Mouse (Mus musculus): Measurements from ENCODE around the gene Tmem98.

The Tmem98 gene

GRCm38 (mm10) chr11:80854908-80855307, 44.9 kb downstream of the Tmem98 start:
- DNase-seq (ENCODE audit: low spot score) = no peak

GRCm38 (mm10) chr11:80856827-80857226, 46.9 kb downstream of the Tmem98 start:
- no peak for DNase-seq (ENCODE audit: low spot score)

GRCm38 (mm10) chr11:80858065-80858464, 48.1 kb downstream of the Tmem98 start, which contains the start of gene Spaca3:
TSS of gene Spaca3 (plus strand) at chr11:80858365.
- DNase-seq (ENCODE audit: low spot score) = no peak

GRCm38 (mm10) chr11:80862941-80863340, 53.0 kb downstream of the Tmem98 start:
- no peak for DNase-seq (ENCODE audit: low spot score)

GRCm38 (mm10) chr11:80868039-80868438, 58.1 kb downstream of the Tmem98 start:
- DNase-seq (ENCODE audit: low spot score) = no peak
